Mouse (Mus musculus): ENCODE measurements around the gene Vcp.

The Vcp gene

DNA sequence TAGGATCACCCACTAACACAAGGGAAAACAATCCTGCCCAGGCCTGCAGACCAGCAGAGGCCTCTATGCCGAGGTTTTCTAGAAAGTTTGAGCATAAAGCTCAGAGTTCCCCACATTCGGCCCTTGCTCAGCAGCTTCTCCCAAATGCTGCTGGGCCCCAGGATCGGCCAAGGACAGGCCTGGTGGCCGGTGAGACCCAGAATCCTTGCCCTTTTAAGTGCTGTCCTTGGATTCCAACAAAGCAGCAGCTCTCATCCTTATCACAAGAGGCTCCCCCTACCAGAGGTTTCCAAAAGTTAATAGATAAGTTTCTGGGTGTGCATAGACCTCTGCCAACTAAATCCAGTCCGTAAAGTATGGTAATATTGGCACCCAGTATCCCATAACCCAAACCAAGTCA lies 26.4 kb downstream of the Vcp start:
- no peak for DNase-seq (ENCODE audit: low read depth, low spot score)

DNA sequence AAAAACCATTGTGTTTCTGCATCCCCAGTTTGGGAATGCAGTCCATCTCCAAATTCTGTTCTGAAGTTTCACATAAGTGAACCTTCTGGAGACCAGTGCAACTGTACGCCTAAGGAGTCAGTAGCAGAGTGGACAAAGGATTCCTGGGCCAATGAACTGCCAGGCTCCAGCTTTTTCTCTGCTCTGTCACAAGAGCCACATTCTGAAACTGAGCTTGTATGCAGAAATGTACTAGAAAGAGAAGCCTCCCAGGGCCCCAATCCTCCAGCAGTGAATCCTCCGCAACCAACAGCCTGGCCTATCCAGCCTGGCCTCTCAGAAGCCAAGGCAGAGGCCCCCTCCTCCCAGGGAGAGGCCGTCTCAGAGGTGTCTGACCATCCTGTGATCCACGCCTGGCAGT lies 27.4 kb downstream of the Vcp start:
- no peak for DNase-seq (ENCODE audit: low read depth, low spot score)

DNA sequence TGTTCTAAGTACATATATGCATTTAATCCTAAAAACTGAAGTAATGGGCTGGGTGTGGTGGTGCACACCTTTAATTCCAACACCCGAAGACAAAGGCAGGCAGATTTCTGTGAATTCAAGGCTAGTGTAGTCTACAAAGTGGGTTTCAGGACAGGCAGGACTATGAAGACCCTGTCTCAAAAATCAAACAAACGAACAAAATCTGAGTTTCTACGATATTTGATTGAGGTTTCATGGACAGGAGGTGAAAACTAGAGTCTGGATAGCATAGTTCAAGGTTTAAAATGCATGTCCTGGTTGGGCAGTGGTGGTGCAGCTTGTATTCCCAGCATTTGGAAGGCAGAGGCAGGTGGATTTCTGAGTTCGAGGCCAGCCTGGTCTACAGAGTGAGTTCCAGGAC lies 31.0 kb downstream of the Vcp start, which contains the start of gene 1700022I11Rik:
Gene 1700022I11Rik (plus strand): TSS at position 301 of the 400 bp plus-strand sequence.
- DNase-seq (ENCODE audit: low read depth, low spot score), result no peak

DNA sequence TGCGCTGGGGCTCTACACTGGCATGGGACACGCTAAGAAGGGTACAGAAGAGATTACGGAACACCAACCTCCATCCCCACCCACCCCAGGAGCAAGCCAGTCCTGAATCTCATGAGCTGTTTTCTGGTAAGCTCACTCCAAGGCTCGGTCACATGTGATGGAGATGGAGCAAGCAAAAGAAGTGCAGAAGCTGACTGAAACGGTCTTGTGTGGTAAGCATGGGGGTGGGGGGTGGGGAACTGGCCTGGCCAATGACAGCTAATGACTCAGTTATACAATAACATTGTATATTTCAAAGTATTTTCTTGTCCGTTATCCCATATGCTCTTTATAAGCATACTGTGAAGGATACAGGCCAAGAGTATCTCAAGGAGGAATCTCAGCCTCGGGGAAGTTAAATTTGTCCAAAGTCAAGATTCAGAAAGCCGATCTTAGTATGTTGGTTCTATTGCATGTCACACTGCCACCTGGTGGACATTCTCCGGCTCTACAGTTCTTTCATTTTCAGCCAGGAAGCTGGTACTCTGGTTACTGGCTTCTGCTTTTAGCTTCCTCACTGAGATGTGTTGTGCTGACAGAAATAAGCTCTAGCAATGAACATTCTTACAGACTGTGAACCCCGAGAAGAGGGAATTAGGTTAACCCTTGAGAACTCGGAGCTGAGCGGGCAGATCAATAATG lies 35.1 kb downstream of the Vcp start:
- DNase-seq (ENCODE audit: low read depth, low spot score), result peak; percentile 84

DNA sequence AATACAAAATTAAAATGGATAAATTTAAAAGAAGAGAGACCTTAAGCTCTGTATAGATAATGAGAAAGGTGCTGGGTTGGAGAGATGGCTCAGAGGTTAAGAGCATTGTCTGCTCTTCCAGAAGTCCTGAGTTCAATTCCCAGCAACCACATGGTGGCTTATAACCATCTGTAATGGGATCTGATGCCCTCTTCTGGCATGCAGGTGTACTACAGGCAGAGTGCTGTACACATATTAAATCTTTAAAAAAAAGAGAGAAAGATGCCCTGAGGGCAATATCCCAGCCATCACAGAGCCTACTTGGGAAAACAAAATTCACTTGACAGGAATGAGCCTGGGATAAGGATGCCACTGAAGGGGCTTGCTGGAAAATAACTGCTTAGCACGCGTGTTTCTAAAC lies 36.8 kb downstream of the Vcp start:
- peak; percentile 26 for DNase-seq (ENCODE audit: low read depth, low spot score)

DNA sequence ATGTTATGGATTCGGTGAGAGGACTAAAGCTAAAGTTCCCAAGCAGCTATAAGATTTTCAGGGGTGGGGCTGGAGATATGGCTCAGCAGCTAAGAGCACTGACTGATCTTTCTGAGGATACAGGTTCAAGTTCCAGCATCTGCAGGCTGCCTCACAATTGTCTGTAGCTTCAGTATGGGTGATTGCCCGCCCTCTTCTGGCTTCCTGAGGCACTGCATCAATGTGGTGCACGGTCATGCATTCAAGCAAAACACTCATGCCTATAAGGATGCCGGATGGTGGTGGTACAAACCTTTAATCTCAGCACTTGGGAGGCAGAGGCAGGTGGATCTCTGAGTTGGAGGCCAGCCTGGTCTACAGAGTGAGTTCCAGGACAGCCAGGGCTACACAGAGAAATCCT lies 38.7 kb downstream of the Vcp start:
- peak; percentile 73 for DNase-seq (ENCODE audit: low read depth, low spot score)

DNA sequence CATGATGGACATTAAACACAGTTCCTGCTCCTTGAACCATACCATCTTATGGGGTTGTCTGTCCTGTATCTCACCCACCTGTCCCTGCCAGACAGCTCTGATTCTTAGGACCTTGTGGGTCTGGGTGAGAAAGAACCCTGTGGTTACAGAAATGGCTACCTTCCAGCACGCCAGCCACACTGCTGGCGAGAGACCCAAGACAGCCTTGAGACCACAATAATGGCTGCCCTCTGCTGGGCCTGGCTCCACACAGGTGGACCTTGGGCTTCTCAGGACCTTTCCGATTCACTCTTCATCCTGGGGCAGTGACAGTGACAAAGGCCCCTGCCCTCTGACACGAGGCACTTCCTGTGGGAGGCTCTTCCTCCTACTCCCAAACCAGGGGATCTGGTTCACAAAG lies 40.9 kb downstream of the Vcp start:
- DNase-seq (ENCODE audit: low read depth, low spot score), result no peak

DNA sequence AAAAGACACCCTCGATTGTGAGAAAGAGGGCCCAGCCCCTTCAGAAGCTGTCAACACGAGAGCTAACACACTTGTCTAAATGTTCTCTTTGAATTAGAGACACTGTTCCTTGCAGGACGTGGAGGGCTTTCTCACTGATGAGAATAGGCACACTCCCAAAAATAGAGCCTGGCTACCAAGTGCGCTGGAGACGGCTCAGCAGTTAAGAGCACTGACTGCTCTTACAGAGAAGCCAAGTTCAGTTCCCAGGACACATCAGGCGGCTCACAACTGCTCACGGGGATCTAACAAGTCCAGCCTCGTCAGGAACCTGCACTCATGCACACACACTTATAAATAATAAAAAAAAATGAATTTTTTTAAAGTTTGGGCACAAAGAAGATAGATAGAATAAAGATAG lies 41.4 kb downstream of the Vcp start:
- DNase-seq (ENCODE audit: low read depth, low spot score), result no peak

DNA sequence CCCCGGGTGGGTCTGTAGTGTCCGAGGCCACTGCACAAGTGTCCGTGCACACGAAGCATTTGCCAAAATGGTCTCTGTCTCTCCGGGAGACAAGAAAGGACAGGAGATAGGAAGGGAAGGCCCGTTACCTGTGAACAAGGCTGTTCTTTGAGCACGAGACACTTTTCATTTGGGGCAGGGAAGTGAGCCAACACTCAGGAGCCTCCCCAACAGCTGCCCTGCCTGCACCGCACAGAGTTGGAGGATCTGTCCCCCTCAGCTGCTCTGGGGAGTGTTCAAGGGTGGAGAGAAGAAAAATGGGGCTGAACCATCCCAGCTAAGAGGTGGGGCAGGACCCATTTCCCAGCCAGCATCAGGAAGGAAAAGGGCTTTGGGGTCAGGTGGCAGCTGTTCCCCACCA lies 42.3 kb downstream of the Vcp start:
- no peak for DNase-seq (ENCODE audit: low read depth, low spot score)

DNA sequence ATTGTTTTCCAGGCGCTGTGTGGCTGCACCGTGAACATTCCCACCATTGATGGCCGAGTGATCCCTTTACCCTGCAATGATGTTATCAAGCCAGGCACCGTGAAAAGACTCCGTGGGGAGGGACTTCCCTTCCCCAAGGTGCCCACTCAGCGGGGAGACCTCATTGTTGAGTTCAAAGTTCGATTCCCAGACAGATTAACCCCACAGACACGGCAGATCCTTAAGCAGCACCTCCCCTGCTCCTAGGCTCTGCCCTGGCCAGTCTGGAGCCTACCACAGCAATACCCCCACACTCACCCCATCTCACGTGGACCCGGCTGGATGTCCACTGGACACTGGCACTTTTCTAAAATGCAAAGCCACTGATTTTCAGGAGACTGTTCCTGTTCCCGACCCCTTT lies 43.0 kb downstream of the Vcp start:
- DNase-seq (ENCODE audit: low read depth, low spot score), result no peak

DNA sequence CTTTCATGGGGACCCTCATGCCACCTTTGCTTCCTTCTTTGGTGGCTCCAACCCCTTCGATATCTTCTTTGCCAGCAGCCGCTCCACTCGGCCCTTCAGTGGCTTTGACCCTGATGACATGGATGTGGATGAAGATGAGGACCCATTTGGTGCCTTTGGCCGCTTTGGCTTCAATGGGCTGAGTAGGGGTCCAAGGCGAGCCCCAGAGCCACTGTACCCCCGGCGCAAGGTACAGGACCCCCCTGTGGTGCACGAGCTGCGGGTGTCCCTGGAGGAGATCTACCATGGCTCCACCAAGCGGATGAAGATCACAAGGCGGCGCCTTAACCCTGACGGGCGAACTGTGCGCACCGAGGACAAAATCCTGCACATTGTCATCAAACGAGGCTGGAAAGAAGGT lies 43.7 kb downstream of the Vcp start:
- DNase-seq (ENCODE audit: low read depth, low spot score), result no peak

DNA sequence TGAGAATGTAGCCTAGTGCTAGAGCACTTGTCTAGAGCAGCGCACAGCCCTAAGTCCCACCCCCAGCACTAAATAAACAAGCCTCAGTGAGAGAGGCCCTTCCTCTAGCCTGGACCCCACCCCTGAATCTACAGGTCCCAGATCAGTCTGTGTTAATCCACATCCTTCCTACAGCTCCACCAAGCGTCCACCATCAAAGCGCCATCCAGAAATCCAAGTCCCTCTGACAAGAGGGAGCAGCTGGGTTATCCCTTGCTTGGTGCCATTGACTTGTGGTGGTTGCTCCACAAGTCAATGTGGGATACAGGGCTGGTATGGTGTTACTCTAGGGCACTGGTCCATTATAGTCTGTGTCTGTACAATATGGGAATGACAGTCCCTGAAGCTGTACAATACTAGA lies 45.1 kb downstream of the Vcp start:
- no peak for DNase-seq (ENCODE audit: low read depth, low spot score)

DNA sequence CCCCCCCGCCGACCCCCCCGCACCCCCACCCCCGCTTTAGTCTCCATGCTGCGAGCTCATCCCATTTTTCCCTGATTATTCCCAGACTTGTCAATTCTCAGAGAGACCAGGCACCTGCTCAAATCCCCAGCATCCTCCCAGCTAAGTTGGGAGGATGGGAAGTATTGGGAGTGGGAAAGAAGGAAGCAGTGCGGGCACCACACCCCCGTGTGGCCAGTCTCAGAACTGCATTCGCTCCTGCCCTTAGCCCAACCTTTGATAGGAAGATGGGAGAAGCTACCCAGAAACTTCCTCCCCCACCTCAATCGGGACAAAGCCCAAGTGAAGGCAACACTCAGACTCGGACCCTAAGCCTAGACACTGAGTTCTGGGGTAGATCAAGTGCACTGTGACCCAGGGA lies 46.0 kb downstream of the Vcp start:
- peak; percentile 80 for DNase-seq (ENCODE audit: low read depth, low spot score)

DNA sequence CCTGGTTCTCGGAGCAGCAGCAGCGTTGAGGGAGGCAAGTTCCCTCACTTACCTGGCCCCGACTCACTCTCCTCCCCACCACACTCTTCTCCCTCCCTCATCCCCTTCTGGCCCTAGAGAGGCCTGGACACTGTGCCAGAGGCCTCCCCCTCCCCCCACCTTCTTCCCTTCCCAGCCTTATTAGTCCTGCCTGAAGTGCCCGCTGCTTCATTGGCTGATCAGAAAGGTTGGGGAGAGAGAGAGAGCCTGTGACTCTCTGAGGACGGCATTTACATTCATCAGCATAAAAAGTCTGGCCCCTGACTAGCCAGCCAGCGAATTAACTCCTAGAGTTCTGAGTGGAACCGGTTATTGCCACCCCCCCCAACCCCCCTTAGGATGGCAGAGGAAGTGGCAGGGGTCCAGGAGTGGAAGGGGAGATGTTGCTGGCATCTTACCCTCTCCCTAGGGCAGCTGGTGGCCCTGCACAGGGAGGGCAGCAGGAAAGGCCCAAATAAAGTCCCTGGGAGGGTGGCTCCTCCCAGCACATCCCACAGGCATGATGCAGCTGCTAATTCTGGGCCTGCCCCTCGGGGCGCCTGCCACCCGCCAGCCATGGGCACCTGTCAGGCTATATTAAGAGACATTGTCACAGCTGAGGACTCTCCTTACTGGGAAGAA lies 46.7 kb downstream of the Vcp start:
- DNase-seq (ENCODE audit: low read depth, low spot score), result no peak

DNA sequence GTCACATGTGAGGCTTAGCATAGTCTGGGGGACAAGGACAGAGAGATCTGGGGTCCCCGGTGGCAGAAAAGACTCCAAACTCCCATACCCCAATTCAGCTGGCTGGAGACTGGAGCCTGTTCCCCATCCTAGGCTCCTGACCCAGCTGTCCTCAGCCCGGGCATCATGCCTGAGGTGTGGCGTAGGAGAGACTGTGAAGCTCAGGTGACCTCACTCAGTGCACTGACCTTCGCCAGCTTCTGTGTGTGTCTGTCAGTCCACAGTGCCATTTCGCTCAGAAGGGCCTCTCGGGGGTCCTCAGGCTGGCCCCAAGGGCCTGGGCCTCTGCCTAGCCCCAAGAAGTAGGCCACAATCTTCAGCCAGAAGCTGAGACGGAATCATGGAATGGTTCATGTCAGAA lies 47.7 kb downstream of the Vcp start:
- no peak for DNase-seq (ENCODE audit: low read depth, low spot score)

DNA sequence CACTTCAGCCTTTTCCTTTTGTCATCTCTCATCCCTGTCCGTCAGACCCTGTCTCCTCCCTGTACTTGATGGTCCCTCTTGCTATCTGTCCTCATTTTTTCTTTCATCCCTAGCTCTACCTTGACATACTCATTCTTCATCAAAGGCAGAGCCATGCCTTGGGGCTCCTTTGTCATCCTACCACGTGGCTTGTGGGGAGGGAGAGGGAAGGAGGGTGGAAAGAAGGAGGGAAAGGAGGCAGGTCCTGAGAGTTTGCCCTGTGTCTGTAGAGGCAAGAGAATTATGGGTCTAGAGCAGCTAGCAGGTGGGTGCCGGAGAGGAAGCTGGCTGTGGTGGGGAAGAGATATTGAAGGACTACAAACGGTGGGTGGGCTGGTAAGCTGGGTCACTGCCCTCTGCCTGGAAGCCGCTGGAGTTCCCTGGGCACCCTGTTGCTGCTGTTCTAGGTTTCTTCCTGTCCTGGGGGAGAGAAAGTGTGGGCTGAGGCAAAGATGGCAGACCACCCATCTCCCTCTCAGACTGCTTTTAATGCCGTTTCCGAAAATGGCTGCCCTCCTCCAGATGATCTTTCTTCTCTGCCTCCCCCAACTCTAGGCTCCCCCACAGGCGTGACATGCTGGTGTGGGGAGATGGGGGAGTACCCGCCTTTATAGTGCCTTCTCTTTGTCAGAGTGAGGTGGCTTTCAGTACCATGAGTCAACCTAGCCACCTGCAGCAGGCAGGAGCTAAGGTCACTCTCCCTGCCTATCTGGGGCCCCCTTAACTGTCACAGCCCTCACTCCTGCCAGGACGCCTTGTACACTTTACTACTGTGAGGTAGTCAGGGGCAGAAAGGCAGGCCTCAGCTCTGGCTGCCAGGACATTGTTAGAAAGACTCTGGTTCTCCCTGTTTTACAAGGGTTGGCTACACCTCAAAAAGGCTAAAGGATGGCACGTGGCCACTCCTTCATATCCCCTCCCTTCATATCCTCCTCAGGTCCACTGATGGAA lies 48.8 kb downstream of the Vcp start:
- no peak for DNase-seq (ENCODE audit: low read depth, low spot score)

DNA sequence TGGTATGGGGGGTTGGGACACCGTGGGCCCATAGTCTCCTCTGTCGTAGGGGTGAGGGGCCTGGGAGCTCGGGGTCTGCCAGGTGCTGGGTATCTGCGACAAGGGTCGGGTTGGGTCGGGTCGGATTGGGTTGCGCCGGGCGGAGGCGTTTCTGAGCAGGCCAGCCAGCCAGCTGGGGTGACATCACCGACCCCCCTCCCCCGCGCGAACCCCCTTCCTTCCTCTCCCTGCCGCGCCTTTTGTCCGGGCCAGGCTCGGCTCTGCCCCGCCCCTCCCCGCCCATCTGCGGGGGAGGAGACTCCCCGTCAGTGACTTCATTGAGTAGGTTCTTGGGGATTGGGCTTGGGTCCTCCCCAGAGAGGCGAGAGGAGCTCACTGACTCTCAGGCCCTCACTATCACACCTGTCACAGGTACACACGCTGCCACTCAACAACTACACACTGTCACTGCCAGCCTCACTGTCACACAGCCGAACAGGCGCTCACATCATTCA lies 50.2 kb downstream of the Vcp start:
- peak; percentile 75 for DNase-seq (ENCODE audit: low read depth, low spot score)

DNA sequence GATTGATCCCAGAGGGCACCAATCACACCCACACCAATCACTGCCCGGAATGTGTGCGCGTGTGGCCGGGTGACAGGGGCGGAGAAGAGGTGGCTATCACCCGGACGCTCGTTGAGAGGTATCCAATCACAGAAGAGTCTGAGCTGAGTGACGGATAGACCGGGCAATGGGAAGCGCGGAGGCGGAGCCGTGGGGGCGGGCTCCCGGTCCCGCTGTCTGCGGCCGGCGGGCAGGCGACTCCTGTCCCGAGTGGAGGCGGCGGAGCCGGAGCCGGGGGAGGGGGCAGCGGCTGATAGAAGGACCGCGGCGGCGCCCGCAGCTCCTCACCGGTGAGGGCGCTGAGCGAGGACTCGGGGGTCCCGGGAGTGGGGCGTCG lies 50.6 kb downstream of the Vcp start, which contains the start of gene Dnajb5:
Gene Dnajb5 (plus strand): TSS at position 139 of the 376 bp plus-strand sequence.
- DNase-seq (ENCODE audit: low read depth, low spot score), result peak; percentile 97

DNA sequence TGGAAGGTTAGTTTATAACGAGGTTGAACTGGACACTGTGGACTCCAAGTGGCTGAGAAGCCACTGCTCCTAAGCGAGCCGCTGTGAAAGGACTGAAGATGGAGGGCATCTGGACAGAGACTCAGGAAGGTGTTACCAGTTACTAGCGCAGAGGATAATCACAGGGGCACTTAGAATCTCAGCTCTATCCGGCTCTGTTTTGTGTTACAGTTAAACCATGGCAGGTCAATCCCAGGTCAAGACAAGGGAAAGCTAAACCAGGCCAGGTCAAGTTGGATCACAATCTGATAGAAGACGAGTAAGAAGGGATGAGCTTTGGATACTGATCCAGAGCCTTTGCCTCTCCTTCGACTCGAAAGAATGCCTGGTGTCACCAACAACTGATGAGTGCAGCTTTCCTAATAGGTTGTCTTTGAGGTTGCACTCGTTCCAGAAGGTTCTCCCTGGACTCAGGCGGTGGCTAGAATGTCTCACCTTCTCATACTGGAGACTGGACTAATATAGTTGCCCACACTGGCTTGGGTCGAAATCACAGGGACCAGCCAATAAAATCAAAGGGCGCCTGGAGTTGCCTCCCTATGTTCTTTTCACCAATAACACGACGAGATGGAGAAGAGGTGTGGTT lies 51.1 kb downstream of the Vcp start:
- DNase-seq (ENCODE audit: low read depth, low spot score), result no peak

DNA sequence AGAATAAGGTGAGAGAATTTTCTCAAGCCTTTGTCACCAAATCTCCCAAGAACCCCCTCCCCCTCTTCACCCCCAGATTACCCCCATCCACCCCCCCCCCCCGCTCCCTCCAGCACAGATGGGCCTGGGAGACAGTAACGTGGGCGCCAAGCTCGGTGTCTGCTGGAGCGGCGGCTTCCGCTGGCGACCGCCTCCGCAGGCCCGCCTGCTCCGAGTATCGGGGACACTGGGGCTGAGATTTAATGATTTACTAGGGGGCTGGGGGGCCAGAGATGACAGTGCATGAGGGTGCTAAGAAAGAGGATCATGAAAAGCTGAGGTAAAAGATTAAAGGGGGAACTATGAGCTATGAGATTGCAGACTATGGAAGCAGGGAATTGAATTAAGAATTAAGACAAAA lies 51.8 kb downstream of the Vcp start:
- DNase-seq (ENCODE audit: low read depth, low spot score), result no peak

DNA sequence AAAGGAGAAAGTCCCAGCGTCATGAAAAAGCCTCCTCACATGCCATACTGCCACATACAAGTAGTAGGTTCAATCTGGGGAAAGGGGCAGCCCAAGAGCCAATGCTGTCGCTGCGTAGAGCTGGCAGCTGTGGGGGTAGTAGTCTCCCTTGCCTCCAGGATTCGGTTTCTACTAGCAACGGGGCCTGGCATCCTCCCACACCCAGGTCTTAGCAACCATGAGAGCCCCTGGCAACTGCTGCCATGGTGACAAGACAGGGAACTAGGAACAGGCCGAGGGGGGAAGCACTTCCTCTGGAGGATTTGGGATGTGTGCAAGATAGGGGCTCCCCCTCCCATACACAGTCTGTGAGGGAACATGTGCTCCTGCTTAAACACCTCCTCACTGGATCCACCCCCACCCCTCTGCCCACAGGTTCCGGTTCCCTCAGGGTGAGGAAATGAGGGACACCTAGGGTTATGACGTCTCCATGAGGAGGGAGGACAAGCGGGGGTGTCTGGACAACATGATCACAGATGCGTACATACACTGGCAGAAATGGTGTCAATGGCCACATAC lies 53.5 kb downstream of the Vcp start:
- no peak for DNase-seq (ENCODE audit: low read depth, low spot score)
